Mouse (Mus musculus): Measurements from ENCODE around the gene Olfr1099. TPM values are rescaled to one million over a fixed set of nuclear protein-coding genes. Genes with fewer than 3 reads are reported as not detected.

The Olfr1099 gene
- polyA plus RNA-seq (2017; shearing (Covaris generic)) = not detected

DNA sequence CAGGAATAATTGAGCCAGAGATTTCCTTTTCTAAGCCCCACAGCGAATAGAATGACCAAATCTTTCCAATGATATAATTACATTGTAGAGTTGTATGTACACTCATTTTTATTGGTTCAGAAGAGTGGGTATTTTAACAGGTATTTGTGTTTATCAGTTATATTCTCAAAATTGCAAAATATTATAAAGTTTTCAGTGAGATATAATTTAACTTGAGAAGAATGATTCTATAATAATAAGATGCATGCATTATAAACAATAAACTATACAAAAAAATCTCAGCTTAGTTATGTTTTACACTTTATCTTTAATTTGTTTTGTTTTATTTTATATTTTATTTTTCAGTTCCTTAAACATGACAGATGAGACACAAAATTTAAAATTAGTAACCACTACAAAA lies at the start of gene Olfr1099:
TSS of gene Olfr1099 (minus strand) at position 101 of the 400 bp plus-strand sequence.
- ATAC-seq = no peak

DNA sequence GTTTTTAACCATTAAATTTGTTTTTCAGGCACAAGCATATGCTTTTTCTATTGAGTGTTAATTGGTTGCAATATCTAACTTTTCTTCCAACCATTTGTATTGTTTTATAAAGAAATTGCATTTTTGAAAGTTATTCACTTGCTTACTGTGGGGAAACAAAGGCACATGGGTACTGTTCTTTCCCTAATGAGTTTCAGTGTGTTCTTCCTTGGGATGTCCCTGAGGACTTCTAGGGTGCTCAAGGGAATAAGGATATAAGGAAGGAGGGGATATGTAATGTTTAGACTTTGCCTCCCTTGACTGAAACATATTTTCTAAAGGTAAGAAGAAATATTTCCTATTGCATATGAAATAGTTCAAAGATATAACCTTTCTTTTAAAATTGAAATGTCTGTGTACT lies 37.6 kb upstream of the Olfr1099 start, which contains the start of gene Olfr1102:
TSS of gene Olfr1102 (plus strand) at position 301 of the 400 bp plus-strand sequence.
- ATAC-seq = no peak

DNA sequence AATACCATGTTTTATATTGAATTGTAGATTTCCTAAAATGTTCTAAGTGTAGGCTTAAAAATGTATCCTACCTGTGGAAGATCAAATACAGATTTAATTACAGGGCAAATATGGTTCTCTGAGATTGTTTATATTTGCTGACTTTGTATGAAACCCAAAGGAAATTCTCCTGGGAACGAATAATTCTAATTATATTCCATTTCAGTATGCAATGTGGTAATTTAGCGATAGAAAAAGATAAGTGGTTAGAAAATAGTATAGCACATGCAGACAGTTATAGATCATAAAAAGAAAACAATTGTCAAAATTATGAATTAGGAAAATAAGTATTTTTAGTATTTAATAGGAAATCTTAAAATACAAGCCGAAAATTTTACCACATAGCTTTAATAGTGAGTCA lies 30.6 kb upstream of the Olfr1099 start, which contains the start of gene Olfr1101:
TSS of gene Olfr1101 (minus strand) at position 101 of the 400 bp plus-strand sequence.
- ATAC-seq = no peak

DNA sequence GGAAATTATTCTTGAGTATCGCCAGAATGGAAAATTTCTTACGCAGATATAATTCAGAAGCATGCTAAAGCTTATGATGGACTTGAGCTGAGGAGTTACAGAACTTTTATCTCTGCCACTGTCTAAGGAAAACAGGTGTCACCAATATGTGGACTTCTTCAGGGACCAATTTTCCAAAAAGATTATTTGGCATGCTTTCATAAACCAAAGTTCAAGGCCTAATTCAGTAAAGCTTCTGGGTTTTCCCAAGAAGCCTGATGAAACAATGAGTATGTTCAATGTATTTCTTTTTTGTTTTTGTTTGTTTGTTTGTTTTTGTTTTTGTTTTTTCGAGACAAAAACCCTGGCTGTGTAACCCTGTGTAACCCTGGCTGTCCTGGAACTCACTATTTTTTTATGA lies 19.4 kb upstream of the Olfr1099 start, which contains the start of gene Olfr1100:
TSS of gene Olfr1100 (minus strand) at position 101 of the 400 bp plus-strand sequence.
- no peak for ATAC-seq

DNA sequence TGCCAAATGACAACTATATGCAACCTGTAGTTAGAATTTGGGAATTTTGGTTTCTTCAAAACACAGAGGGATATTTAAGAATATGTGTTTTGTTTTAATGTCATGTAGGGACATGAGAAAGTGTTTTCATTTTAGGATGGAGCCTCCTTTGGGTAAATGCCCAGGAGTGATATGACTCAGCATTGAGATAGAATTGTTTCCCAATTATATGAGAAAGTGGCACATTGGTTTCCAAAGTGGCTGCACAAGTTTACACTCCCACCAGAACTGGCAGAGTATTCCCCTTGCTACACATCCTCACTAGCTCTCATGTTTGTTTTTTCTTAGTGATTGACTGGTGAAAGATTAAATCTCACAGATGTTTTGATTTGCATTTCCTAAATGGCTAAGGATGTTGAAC lies 33.9 kb downstream of the Olfr1099 start:
- no peak for ATAC-seq

DNA sequence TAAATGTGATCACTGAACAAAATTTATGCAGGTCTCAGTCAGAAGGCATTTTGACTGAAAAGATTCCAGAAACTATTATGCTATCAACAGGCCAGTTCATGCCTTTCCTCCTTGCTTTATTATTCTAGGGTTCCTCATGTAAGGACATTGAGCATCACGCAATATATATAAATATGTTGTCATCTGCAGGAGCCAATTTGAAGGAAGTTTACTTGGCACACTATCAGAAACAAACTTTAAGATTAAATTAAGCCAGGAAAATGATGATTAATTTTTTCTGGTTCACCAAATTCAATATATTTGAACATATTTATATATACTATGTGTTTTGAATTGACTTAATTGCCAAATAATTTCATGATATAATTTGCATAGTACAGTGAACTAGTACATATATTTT lies 36.0 kb downstream of the Olfr1099 start, which contains the start of gene Olfr1098:
TSS of gene Olfr1098 (minus strand) at position 101 of the 400 bp plus-strand sequence.
- ATAC-seq = no peak

DNA sequence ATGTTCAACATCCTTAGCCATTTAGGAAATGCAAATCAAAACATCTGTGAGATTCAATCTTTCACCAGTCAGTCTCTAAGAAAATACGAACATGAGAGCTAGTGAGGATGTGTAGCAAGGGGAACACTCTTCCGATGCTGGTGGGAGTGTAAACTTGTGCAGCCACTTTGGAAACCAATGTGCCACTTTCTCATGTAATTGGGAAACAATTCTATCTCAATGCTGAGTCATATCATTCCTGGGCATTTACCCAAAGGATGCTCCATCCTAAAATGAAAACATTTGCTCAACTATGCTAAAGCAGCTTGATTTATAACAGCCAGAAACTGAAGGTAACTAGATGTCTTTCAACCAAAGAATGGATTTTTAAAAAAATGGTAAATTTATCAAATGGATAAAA lies 54.8 kb downstream of the Olfr1099 start:
- ATAC-seq = no peak

Other genes with a start within 250 kb of the Olfr1099 start
- not detected for gene Olfr1089, start 227.0 kb downstream of the Olfr1099 start, polyA plus RNA-seq (2017; shearing (Covaris generic))
- gene Olfr1090, start 201.7 kb downstream of the Olfr1099 start, polyA plus RNA-seq (2017; shearing (Covaris generic)) = not detected
- not detected for gene Olfr1093, start 178.2 kb downstream of the Olfr1099 start, polyA plus RNA-seq (2017; shearing (Covaris generic))
- gene Olfr141, start 150.7 kb downstream of the Olfr1099 start, polyA plus RNA-seq (2017; shearing (Covaris generic)) = not detected
- not detected for gene Olfr1094, start 136.0 kb downstream of the Olfr1099 start, polyA plus RNA-seq (2017; shearing (Covaris generic))
- not detected for gene Olfr1095, start 109.0 kb downstream of the Olfr1099 start, polyA plus RNA-seq (2017; shearing (Covaris generic))
- gene Gm13723, start 85.9 kb downstream of the Olfr1099 start, polyA plus RNA-seq (2017; shearing (Covaris generic)) = not detected
- not detected for gene Olfr1097, start 68.5 kb downstream of the Olfr1099 start, polyA plus RNA-seq (2017; shearing (Covaris generic))
- not detected for gene Olfr1098, start 36.1 kb downstream of the Olfr1099 start, polyA plus RNA-seq (2017; shearing (Covaris generic))
- gene Olfr1100, start 19.3 kb upstream of the Olfr1099 start, polyA plus RNA-seq (2017; shearing (Covaris generic)) = not detected
- gene Olfr1101, start 30.5 kb upstream of the Olfr1099 start, polyA plus RNA-seq (2017; shearing (Covaris generic)) = not detected
- gene Olfr1102, start 37.7 kb upstream of the Olfr1099 start, polyA plus RNA-seq (2017; shearing (Covaris generic)) = not detected
- not detected for gene Olfr1104, start 66.4 kb upstream of the Olfr1099 start, polyA plus RNA-seq (2017; shearing (Covaris generic))
- gene Olfr1105, start 75.8 kb upstream of the Olfr1099 start, polyA plus RNA-seq (2017; shearing (Covaris generic)) = not detected
- not detected for gene Olfr1106, start 91.6 kb upstream of the Olfr1099 start, polyA plus RNA-seq (2017; shearing (Covaris generic))
- gene Olfr1107, start 115.1 kb upstream of the Olfr1099 start, polyA plus RNA-seq (2017; shearing (Covaris generic)) = not detected
- not detected for gene Olfr1109, start 135.3 kb upstream of the Olfr1099 start, polyA plus RNA-seq (2017; shearing (Covaris generic))
- not detected for gene Olfr259, start 153.9 kb upstream of the Olfr1099 start, polyA plus RNA-seq (2017; shearing (Covaris generic))
- not detected for gene Olfr1110, start 179.6 kb upstream of the Olfr1099 start, polyA plus RNA-seq (2017; shearing (Covaris generic))
- not detected for gene Olfr1111, start 191.9 kb upstream of the Olfr1099 start, polyA plus RNA-seq (2017; shearing (Covaris generic))
- gene Olfr1112, start 227.1 kb upstream of the Olfr1099 start, polyA plus RNA-seq (2017; shearing (Covaris generic)) = not detected
- gene Olfr1113, start 248.3 kb upstream of the Olfr1099 start, polyA plus RNA-seq (2017; shearing (Covaris generic)) = not detected